Mouse (Mus musculus) embryo, embryonic 10.5 days (tissue): ENCODE results near the gene Rhot2.

Source experiments
- DNase-seq: peaks from one replicate; pipeline ENCODE4 v3.0.0-alpha.2; 2015; ENCODE audit warnings: low spot score

Rhot2 gene

DNA sequence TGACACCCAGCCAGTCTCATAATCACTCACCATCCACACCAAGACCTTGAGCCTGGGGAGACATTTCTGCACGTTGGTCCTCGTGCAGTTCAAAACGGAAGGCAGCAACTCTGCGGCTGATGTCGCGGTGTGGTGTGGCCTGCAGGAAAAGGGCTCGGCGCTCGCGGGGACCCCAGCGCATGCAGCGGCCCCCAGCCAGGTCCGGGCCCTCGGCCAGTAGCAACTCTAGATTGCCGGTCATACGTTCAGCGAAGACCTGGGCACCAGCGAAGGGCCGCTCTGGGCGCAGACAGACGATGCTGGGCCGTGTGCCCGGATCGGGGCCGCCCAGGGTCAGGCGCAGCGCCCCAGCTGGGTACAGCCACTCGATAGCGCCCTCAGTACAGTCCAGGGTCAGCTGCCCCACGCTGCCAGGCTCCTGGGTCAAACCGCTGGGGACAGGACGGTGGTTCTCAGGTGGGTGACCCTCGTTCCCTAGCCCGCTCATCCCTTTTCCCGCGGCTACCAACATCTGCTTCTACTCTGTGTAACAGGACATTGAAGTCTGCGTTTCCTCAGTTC is 48.4 kb downstream of the Rhot2 start:
- no peak for DNase-seq

DNA sequence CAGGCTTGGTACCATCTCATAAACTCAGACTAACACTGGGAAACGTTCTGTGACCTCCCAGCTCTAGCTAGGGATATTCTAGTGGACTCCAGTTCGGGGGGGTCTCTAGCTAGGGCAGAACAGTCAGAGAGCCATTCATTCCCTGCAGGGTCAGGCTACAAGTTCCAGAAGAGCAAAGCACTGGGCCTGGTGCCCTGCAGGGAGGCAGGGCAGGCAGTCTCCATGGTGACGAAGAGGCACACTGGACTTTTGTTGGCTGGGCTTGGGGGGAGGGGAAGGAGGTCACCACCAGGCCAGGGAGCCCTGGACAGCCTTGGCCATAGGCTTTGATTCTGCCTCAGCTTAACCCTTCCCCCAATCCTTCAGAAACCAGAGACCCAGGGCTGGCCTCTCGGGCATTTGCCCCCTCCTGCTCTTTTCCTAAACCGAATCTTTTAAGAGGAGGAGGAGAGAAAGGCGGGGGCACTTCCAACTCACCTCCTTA is 49.0 kb downstream of the Rhot2 start, which contains the start of gene AC134908.4:
Gene AC134908.4 (minus strand): TSS at position 51 of the 484 bp plus-strand sequence.
- peak; percentile 97 for DNase-seq

DNA sequence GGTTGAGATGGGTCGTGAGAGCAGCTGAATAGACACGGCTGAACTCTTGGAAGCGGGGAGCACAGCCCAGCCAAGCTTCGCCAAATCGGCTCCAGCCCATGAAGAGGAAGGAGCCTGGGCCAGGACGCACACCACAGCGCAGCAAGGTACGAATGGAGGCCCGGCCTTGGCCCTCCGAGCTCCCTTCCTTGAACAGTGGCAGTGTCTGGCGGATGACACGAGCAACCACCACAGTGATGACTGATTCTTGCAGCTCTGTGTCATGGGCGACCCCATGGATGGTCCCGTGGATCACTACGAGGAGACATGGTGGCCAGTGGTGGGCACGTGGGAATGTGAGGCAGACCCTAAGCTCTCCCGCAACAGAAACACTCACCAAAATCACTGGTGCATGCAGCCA is 49.7 kb downstream of the Rhot2 start:
- DNase-seq: no peak

DNA sequence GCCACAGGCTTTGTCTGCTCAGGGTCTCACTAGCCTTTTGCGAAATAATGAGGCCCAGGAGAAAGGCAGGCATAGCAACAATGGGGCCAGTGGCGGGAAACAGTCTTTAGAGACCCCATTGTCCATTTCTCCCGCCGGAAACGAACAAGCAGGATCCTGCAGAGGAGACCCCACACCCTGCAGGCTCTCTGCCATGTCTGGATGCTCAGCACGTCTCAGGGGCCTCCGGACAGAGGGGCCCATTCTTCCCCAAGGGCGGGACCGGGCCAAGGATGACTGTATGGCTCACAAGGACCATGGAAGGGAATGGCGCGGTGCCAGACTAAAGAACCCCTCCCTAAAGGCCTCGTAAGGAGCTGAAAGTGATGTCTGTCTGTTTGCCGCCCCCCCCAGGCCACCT is 50.5 kb downstream of the Rhot2 start:
- peak; percentile 70 for DNase-seq

DNA sequence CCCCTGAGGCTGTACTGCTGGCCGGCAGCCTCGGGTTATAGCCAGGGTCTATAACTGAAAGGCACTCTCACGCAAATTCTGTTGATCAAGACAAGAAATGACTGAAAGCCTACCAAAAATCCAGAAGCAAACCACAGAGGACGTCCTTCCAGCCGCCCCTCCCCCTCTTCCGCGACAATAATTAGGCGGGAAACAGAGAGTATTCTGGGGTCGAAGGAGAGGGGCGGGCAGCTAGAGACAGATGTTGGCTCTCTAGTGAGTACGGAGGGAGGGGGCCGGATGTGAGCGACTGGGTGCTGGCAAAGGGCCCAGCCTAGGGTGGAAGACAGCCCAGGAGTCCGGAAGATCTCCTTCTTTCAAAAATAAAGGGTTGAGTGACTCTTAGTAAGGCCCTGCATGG is 52.0 kb downstream of the Rhot2 start, which contains the start of gene Fam173a:
Gene Fam173a (minus strand): TSS at position 287 of the 400 bp plus-strand sequence.
- peak; percentile 82 for DNase-seq

DNA sequence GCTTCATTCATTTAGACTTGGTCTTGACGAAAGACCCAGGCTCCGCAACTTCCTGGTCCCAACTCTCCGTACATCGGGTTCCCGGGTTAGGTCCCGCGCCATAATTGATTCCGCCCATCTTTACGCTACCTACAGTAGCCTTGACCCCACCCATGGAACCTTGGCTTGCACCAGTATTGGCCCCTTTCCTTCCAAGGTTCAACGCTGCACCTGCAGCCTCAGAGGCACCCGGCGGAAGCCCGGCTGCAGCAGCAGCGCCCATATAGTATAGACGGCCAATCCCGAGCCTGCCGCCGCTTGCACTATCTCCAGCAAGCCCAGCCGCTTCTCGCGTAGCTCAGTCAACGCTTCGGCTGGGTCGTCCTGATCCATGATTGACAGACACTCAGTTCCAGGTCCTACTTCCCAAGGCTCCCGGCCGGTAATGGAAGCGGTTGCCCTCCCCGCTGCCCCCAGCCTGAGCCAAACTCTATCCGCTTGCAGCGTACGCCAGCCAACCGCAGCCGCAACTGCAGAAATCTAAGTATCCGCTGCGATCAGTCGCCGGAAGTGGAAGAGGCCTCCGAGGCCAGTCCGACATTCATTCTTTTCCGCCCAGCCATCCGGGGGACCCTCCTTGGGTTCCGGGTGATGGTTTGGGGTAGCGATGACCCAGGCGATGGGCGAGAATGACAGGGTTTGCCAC is 52.7 kb downstream of the Rhot2 start:
- DNase-seq: peak; percentile 89

DNA sequence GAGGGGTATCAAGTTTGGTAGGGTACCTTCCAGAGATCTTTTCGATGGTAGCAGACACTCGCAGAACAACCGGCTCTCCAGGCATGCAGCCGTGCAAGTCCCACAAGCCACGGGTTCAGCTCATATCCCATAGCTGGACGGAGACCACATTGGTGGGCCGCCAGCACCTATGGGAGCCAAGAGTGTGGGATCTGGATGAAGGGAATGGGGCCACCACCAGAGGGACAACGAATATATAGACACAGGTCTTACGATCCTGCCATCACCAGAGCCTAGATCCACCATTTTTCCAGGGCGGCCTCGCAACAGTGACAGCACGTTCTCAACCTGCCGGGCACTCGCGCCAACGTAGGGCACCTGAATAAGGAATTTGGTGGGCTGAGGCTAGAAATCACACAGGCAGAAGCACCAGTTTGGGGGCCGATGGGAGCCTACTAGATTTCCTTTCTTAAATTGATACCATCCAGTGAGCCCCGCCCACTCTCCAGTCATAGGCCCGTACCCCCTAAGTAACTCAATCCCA is 53.3 kb downstream of the Rhot2 start:
- no peak for DNase-seq
